8 mouse cellular contexts compared by ENCODE assay signal in the genomic region with DNA sequence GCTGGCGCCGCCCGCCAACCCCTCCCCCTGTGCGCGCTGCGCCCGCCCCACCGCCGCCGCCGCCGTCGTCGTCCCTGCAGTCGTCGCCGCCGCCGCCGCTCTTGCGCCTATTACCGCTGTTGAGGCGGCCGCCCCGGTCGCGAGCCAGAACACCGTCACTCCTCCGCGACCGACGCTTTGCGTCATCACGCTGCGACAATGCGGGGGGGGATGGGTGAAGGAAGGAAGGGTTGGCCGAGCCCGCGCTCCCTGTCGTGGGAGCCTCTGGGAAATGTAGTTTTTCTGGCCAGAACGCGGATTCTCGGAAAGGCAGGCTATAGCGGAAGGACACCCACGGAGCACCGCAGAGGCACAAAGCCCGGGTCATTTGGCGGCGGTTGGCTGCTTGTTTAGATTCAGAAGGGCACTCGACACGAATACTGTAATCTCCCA. TPM values are rescaled to one million over a fixed set of nuclear protein-coding genes. Genes with fewer than 3 reads are reported as not detected.
DNase-seq lines count a peak whose midpoint lies in the region; ATAC-seq lines count a peak whose summit lies in the region.

A gene (minus strand): TSS at position 104 of the 432 bp plus-strand sequence.

- peak; percentile 89 for ATAC-seq in megakaryocyte progenitor cell, adult 5-6 weeks (replicated peaks; ENCODE audit: poor library complexity)

- peak; percentile 96 for DNase-seq in adipocyte (ENCODE audit: low spot score)
- DNase-seq in embryo, embryonic 10 days (ENCODE audit: low spot score): peak; percentile 98
- DNase-seq in gastrocnemius, postnatal 10 days: peak; percentile 99
- DNase-seq in induced T-regulatory cell, adult 2 months (ENCODE audit: low read depth): peak; percentile 100
- DNase-seq in left cerebral cortex, adult 9 months (ENCODE audit: low spot score in 2 of 2): peak; percentile 97 to 100
- peak; percentile 99 for DNase-seq in right cerebral cortex, postnatal 14 days
- DNase-seq in urinary bladder, postnatal 36 days (ENCODE audit: low spot score in 2 of 2): peak; percentile 100

RNA-seq across cellular contexts. Expression of the gene that starts here (rescaled TPM):
- 10 to 100 TPM; 34.1 to 43.8 TPM for total RNA-seq in gastrocnemius, postnatal 10 days (2021)
- 96.9 and 126 TPM in 2 replicates for total RNA-seq in megakaryocyte progenitor cell, adult 5-6 weeks (2015)
- total RNA-seq in megakaryocyte progenitor cell, adult 5-6 weeks (2017): 67.7 and 72.3 TPM in 2 replicates

Comparison
In these comparisons a context has a peak if more than half of its experiments do, and no peak if none do; other contexts are left out.
1. Peak in every context shown above with its lines: DNase-seq and ATAC-seq.